Mouse (Mus musculus): Measurements from ENCODE around the gene Gm4836.
"Not testable (repeated sequence)": the region's sequence is repeated elsewhere in the genome, so short reads cannot be mapped to it uniquely, and the experiment has no call there.

Gm4836 gene

DNA sequence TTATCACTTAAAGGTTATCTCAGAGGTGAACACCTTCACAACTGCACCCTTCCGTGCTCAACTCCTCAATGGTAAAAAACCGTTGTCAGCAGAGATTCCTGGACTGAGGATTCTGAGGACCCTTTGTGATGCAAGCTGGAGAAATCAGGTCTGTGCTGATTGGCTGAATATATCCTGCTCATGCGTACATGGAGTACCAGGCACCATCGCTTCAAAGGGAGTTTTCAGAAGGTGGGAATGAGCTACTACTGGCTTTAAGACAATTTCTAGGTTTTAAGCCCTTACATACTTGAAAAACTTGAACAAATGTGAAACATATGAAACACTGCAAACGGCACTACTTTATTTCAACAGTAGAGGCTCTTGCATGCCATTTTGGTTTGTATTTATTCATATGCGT, at the start of gene Gm4836:
Gene Gm4836, minus strand, starts transcription at position 101 of the 400 bp plus-strand sequence.
- DNase-seq (ENCODE audit: low spot score), result not testable (repeated sequence)

Measured in MN1 (cell line).